Mouse (Mus musculus) bone marrow, adult 2 months (tissue): ENCODE results near the gene Trp53i11. TPM values are rescaled to one million over a fixed set of nuclear protein-coding genes. Genes with fewer than 3 reads are reported as not detected.

ENCODE experiments used
- H3K27ac ChIP-seq: fragments of 200-500 bp; 2 replicates; pipeline ENCODE4 v1.5.1; 2012; ENCODE audit warnings: low read depth, mild to moderate bottlenecking, control low read depth, inconsistent platforms, low read length; ENCODE audit not compliant: control insufficient read depth, poor library complexity, insufficient read depth
- H3K4me1 ChIP-seq: fragments of 200-500 bp; 2 replicates; pipeline ENCODE4 v1.6.1; 2011; ENCODE audit warnings: low read length; ENCODE audit not compliant: control insufficient read depth, insufficient read depth
- H3K4me3 ChIP-seq: fragments of 200-500 bp; replicated peaks from 2 replicates; pipeline ENCODE3; 2011; ENCODE audit warnings: mild to moderate bottlenecking, low read depth, low read length, control low read depth; ENCODE audit not compliant: control insufficient read depth
- CTCF ChIP-seq: fragments of 200-500 bp; IDR thresholded peaks from 2 replicates; pipeline ENCODE4 v1.5.1; 2011; ENCODE audit warnings: low read length, control low read depth; ENCODE audit not compliant: control insufficient read depth, insufficient read depth
- POLR2A ChIP-seq: fragments of 200-500 bp; IDR thresholded peaks from 2 replicates; pipeline ENCODE4 v1.6.1; 2011; ENCODE audit warnings: low read depth, mild to moderate bottlenecking, control low read depth, low read length, borderline replicate concordance; ENCODE audit not compliant: control insufficient read depth
- WGBS: fragments of 180-500 bp; shearing (Covaris S2); methylation state at CpG from one replicate; pipeline ENCODE4 v1.1.7; 2018; 5-methylcytosine and 5-hydroxymethylcytosine counted together
- polyA plus RNA-seq: library from polyadenylated mRNA; stranded (reverse); fragments of >200 nt; gene quantifications from 2 replicates; pipeline ENCODE4 v1.2.4, GENCODE M21; 2011; ENCODE audit warnings: low replicate concordance; ENCODE audit not compliant: missing spikeins, insufficient read depth, insufficient read length

Trp53i11 gene
- polyA plus RNA-seq, 1 experiment, result 14.1 TPM

DNA sequence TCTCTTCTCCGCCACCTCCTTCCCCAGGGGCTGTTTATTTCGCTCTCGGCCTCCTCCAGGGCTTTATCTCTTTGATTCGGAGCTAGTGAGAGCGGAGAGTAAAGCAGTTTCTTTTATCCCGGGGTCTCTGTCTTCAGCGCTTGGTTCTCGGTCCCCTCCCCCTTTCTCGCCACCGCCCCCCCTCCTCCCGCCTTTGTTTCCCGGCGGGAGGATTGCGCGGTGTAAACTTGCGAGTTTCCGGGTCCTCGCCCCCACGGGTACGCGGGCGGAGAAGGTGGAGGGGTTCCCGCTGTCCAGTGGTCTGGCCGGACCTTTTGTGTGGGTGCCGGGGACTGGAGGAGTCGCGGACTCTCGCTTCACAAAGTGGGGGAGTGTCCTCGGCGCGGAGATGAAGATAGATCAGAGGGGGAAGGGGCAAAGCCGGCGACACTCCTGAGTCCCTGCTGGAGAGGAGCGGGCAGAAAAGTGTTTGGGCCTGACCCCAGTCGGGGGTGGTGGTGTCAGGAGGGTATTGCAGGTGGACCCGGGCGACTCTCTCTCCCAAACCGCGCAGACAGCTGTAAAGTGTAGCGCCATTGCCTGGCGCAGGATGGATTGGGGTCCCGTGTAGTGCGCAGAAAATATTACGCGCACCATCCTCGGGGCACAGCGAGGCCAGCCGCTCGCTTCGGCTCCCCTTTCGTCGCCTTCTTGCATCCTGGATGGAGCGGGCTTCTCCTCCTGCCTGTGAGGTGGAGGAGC, 842 bp downstream of the Trp53i11 start:
- under 1% methylated on average over 53 of the region's 53 CpGs for WGBS
- TF ChIP-seq POLR2A (peak; percentile 13; the same call in 1 of the 2 replicates), CTCF (no peak)
- Histone ChIP-seq H3K4me1 (peaks cover 4% of the 10 kb centered on the region; the same call in 1 of the 2 replicates), H3K4me3 (peak overlapping the region; percentile 75), H3K27ac (peak overlapping the region; percentile 80)

GRCm38 (mm10) chr2:93188761-93189458, 1.6 kb downstream of the Trp53i11 start:
- Histone ChIP-seq H3K4me3 (peak overlapping the region; percentile 75), H3K27ac (peak overlapping the region; percentile 80), H3K4me1 (peaks cover 5% of the 10 kb centered on the region)
- TF ChIP-seq CTCF (peak; percentile 39; the same call in 1 of the 2 replicates), POLR2A (no peak)
- 10% methylated on average over 19 of the region's 19 CpGs for WGBS

DNA sequence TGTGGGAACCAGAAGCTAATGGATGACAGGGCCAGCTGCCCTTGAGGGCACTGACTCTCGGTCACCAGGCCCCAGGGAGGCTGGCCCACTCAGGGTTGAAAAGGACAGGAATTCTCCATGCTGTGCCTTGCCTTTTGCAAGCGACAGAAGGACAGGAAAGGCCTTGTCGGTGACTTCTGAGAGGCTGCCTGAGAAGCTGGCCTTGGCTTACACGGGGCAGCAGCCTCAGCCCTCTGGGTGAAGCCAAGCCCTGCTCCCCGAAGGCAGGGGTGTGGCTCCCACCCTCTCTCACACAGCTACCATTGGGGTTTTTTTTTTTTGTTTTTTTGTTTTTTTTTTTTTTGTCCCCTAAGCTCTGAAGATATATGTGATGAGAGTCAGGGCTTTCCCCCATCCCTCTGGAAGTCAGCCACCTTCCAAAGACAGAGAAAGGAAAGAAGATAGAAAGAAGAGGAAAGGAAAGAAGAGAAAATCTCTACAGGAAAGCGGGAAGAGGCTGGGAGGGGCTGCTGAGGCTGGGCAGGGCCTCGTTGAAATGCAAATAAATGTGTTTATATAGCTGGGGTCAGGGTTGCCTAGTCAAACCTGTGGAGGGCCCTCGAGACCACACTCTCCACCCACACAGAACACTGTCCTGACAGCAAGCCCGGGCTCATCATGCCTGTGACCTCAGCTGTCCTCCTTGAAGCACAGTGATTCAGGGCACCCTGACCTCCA, 3.6 kb downstream of the Trp53i11 start:
- Histone ChIP-seq H3K27ac (peak overlapping the region; percentile 44), H3K4me3 (no peak overlapping the region), H3K4me1 (peaks cover 9% of the 10 kb centered on the region)
- TF ChIP-seq CTCF, result no peak
- TF ChIP-seq POLR2A, result 0 out of 2 replicates have a peak, but pooled peaks have one; percentile 21
- whole genome bisulfite sequencing, result 33% methylated on average over 9 of the region's 9 CpGs

- Histone ChIP-seq H3K27ac (peak overlapping the region; percentile 44), H3K4me3 (no peak overlapping the region), H3K4me1 (peaks cover 9% of the 10 kb centered on the region)
- 58% methylated on average over 14 of the region's 14 CpGs for WGBS
- TF ChIP-seq CTCF (no peak), POLR2A (no peak)
Measured at GRCm38 (mm10) chr2:93191488-93192181, 4.3 kb downstream of the Trp53i11 start.

DNA sequence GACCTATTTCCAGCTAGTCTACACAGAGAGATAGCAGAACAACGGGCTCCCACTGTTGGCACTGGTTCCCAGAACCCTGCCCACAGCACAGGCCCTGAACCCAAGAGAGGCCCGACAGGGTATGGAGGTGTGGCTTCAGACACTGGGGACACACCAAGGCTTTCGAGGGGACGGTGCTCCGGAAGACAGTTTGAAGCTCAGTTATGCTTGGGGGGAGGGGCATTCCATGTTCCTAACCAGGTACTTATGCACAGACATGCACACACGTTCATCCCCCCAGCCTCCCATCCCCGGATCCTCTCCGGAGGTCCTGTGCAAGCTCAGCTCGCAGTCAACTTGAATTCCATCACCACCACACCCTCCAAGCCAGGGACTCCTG, 4.8 kb downstream of the Trp53i11 start:
- peak overlapping the region; percentile 44 for H3K27ac ChIP-seq
- TF ChIP-seq CTCF (no peak), POLR2A (no peak)
- H3K4me3 ChIP-seq, result no peak overlapping the region
- peaks cover 9% of the 10 kb centered on the region for H3K4me1 ChIP-seq
- under 1% methylated on average over 9 of the region's 9 CpGs for WGBS

GRCm38 (mm10) chr2:93192671-93193080, 5.3 kb downstream of the Trp53i11 start:
- peaks cover 9% of the 10 kb centered on the region for H3K4me1 ChIP-seq
- H3K4me3 ChIP-seq, result no peak overlapping the region
- peak overlapping the region; percentile 44 for H3K27ac ChIP-seq
- TF ChIP-seq POLR2A (peak; percentile 57; the same call in 1 of the 2 replicates), CTCF (peak; percentile 33; the same call in 1 of the 2 replicates)
- 0% methylated on average over 6 of the region's 6 CpGs for WGBS

DNA sequence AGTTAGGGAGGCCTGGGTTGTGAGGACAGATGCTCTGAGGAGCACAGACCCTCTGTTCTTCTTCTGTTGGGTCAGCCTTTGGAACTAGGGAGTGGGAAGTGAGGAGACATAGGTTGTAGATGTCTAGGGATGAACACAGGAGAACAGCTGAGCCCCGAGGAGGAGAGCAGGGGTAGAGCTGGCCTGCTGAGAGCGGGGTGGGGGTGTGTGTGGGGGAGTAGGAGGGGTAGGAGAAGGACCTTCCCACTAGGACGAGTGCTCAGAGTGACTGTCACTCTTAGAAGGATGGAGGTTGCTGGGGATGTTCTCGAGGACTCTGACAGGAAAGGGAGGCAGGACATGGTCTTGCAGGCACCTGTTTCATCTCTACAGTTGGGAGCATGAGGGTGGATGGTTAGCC, 6.5 kb downstream of the Trp53i11 start:
- H3K4me1 ChIP-seq, result peaks cover 9% of the 10 kb centered on the region
- 36% methylated on average over 4 of the region's 4 CpGs for WGBS
- TF ChIP-seq POLR2A, result no peak
- TF ChIP-seq CTCF, result no peak
- no peak overlapping the region for H3K27ac ChIP-seq
- H3K4me3 ChIP-seq, result no peak overlapping the region
